ENCODE assay signal across 17 mouse cellular contexts in the genomic region with DNA sequence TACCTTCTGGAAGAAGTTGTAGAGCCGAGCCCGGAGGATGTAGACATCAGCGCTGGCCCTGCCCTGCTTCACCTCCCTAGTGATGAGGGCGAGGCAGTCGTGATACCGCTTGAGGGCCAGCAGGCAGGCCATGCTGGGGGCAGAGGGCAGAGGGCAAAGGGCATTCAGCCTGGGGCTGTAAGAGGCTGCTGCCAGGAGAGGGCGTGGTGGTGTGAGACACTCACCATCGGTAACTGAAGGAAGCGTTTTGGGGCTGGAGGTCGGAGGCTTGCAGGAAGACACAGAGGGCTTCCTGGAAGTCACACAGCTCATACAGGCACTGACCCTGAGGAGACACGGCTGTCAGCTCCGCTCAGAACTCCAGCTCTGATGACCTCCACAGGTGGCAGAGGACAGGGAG. TPM values are rescaled to one million over a fixed set of nuclear protein-coding genes. Genes with fewer than 3 reads are reported as not detected.
DNase-seq lines count a peak whose midpoint lies in the region; ATAC-seq and TF ChIP-seq lines count a peak whose summit lies in the region.
"Had no signal": no experiment of that assay in that cellular context is flagged by ENCODE, and none has a peak within 500 bp of the region (broad histone marks: within the 10 kb centered on the region; RNA-seq: fewer than 3 reads in every experiment).

No protein-coding gene starts in this region.

- no peak overlapping the region for H3K4me2 ChIP-seq in hindbrain, embryonic 14.5 days (replicated peaks)
- H3K4me2 ChIP-seq: hindbrain, embryonic 12.5 days; lung, embryonic 14.5 days had no signal

- no peak for TF ChIP-seq CTCF in thymus, adult 2 months (IDR thresholded peaks at IDR 0.05; ENCODE audit: borderline replicate concordance, control insufficient read depth, extremely low read depth, insufficient read depth, low read length, poor library complexity)

- H3K27ac ChIP-seq in thymus, adult 2 months (ENCODE audit: control insufficient read depth, insufficient read depth, low read length), result no peak overlapping the region
- no peak overlapping the region for H3K27ac ChIP-seq in hindbrain, embryonic 14.5 days
- H3K27ac ChIP-seq: gastrocnemius, adult 2 months; heart, embryonic 10.5 days; hindbrain, embryonic 12.5 days had no signal

- H3K27me3 ChIP-seq in thymus, adult 2 months (ENCODE audit: control insufficient read depth, insufficient read depth, low read length), result no peaks in the 10 kb centered on the region
- H3K27me3 ChIP-seq in hindbrain, embryonic 14.5 days (ENCODE audit: control insufficient read depth, insufficient read depth, low read length), result no peaks in the 10 kb centered on the region

- WGBS in thymus, adult 2 months, result 73% methylated on average over 12 of the region's 12 CpGs
- WGBS in hindbrain, embryonic 14.5 days, result 31% methylated on average over 12 of the region's 12 CpGs

- no peak overlapping the region for H3K9ac ChIP-seq in hindbrain, embryonic 14.5 days
- H3K9ac ChIP-seq: hindbrain, embryonic 12.5 days; lung, embryonic 14.5 days had no signal

- H3K4me3 ChIP-seq in thymus, adult 2 months (ENCODE audit: control insufficient read depth, insufficient read depth, low read length), result no peak overlapping the region
- no peak overlapping the region for H3K4me3 ChIP-seq in hindbrain, embryonic 14.5 days (replicated peaks; ENCODE audit: low read length)
- H3K4me3 ChIP-seq: gastrocnemius, adult 2 months; heart, embryonic 10.5 days; hindbrain, embryonic 12.5 days; megakaryocyte, embryonic 14.5 days had no signal

- peaks cover 37% of the 10 kb centered on the region for H3K4me1 ChIP-seq in thymus, adult 2 months (replicated peaks; ENCODE audit: control insufficient read depth, insufficient read depth, low read length)
- H3K4me1 ChIP-seq in hindbrain, embryonic 14.5 days (replicated peaks; ENCODE audit: control insufficient read depth, insufficient read depth, low read length), result peaks cover 23% of the 10 kb centered on the region

- TF ChIP-seq POLR2A in thymus, adult 2 months (IDR thresholded peaks at IDR 0.05; ENCODE audit: control insufficient read depth, extremely low read depth, insufficient read depth, low read length, poor library complexity), result no peak

- H3K36me3 ChIP-seq in thymus, adult 2 months (ENCODE audit: control insufficient read depth, insufficient read depth, low read length), result no peaks in the 10 kb centered on the region
- no peaks in the 10 kb centered on the region for H3K36me3 ChIP-seq in hindbrain, embryonic 14.5 days (replicated peaks; ENCODE audit: control insufficient read depth, insufficient read depth)
- H3K36me3 ChIP-seq: heart, embryonic 10.5 days; hindbrain, embryonic 12.5 days had no signal

- H3K9me3 ChIP-seq in hindbrain, embryonic 14.5 days (ENCODE audit: control insufficient read depth, low read length), result no peaks in the 10 kb centered on the region
- H3K9me3 ChIP-seq: heart, embryonic 10.5 days; hindbrain, embryonic 12.5 days; megakaryocyte, embryonic 14.5 days had no signal

- DNase-seq in embryo, embryonic 10 days (ENCODE audit: low spot score), result peak; percentile 39
- DNase-seq in embryo, embryonic 11 days, result no peak
- DNase-seq in thymus, postnatal 4 days, result peak; percentile 70
- DNase-seq in thymus, adult 2 months, result no peak
- peak; percentile 56 to 72 for DNase-seq in kidney, postnatal 25 days
- no peak for DNase-seq in retina, postnatal 1 day
- no peak for DNase-seq in hindbrain, embryonic 14.5 days (ENCODE audit: low spot score)
- no peak for DNase-seq in urinary bladder, postnatal 4 days (ENCODE audit: low spot score in 2 of 2)
- DNase-seq: cerebellum, postnatal 10 days; gastrocnemius, adult 2 months; left cerebral cortex, postnatal 4 days; lung, embryonic 14.5 days; right cerebral cortex, postnatal 25 days had no signal

- ATAC-seq in hindbrain, embryonic 14.5 days (ENCODE audit: low FRiP score), result no peak
- ATAC-seq: forebrain, embryonic 14.5 days had no signal

RNA-seq across cellular contexts. Expression of a gene that starts 3.5 kb away (rescaled TPM):
- polyA plus RNA-seq in thymus, adult 2 months (2012; rRNA removed), result 1.9 and 2.3 TPM in 2 replicates
- polyA plus RNA-seq in hindbrain, embryonic 14.5 days (2014; fragmentation: Nextera tagmentation; extraction: Ambion mirVana), result 0.52 and 0.74 TPM in 2 replicates

RNA-seq across cellular contexts. Expression of a gene that starts 3.7 kb away (rescaled TPM):
- polyA plus RNA-seq in thymus, adult 2 months (2012; rRNA removed), result 36.5 and 43.4 TPM in 2 replicates
- 4.3 and 5.1 TPM in 2 replicates for polyA plus RNA-seq in hindbrain, embryonic 14.5 days (2014; fragmentation: Nextera tagmentation; extraction: Ambion mirVana)

RNA-seq across cellular contexts. Expression of a gene that starts 12.3 kb away (rescaled TPM):
- 0.11 and 0.27 TPM in 2 replicates for polyA plus RNA-seq in thymus, adult 2 months (2012; rRNA removed)
- polyA plus RNA-seq in hindbrain, embryonic 14.5 days (2014; fragmentation: Nextera tagmentation; extraction: Ambion mirVana), result 0.42 and 1.2 TPM in 2 replicates

RNA-seq across cellular contexts. Expression of a gene that starts 14.9 kb away (rescaled TPM):
- 169 and 171 TPM in 2 replicates for polyA plus RNA-seq in thymus, adult 2 months (2012; rRNA removed)
- 49.8 and 53.1 TPM in 2 replicates for polyA plus RNA-seq in hindbrain, embryonic 14.5 days (2014; fragmentation: Nextera tagmentation; extraction: Ambion mirVana)

RNA-seq across cellular contexts. Expression of a gene that starts 31.1 kb away (rescaled TPM):
- 0.20 and 0.27 TPM in 2 replicates for polyA plus RNA-seq in thymus, adult 2 months (2012; rRNA removed)
- 3.8 and 4.5 TPM in 2 replicates for polyA plus RNA-seq in hindbrain, embryonic 14.5 days (2014; fragmentation: Nextera tagmentation; extraction: Ambion mirVana)
- polyA plus RNA-seq: lung, embryonic 14.5 days had no signal

Comparison
In these comparisons a context has a peak if more than half of its experiments do, and no peak if none do; other contexts are left out.
1. DNase-seq: peak in embryo, embryonic 10 days (single experiment), thymus, postnatal 4 days (single experiment) and kidney, postnatal 25 days (2 of 2); none in embryo, embryonic 11 days (single experiment), thymus, adult 2 months (single experiment), retina, postnatal 1 day (single experiment), hindbrain, embryonic 14.5 days (single experiment) and urinary bladder, postnatal 4 days (0 of 2).